Mouse (Mus musculus) midbrain, embryonic 12.5 days (tissue): ENCODE data around the gene Prm2. TPM values are rescaled to one million over a fixed set of nuclear protein-coding genes. Genes with fewer than 3 reads are reported as not detected.

Experiments
- ATAC-seq: fragments of 200-750 bp; cut with Nextera tagmentation; 2 replicates; pipeline ENCODE4 v1.8.0; 2017; ENCODE audit warnings: low read depth, moderate TSS enrichment, moderate library complexity; ENCODE audit not compliant: low FRiP score
- H3K27ac ChIP-seq: fragments of 300-500 bp; sonication (generic); replicated peaks from 2 replicates; pipeline ENCODE4 v1.5.1; 2016; ENCODE audit warnings: mild to moderate bottlenecking
- H3K27me3 ChIP-seq: fragments of 300-500 bp; sonication (generic); 2 replicates; pipeline ENCODE4 v1.6.1; 2016; ENCODE audit warnings: mild to moderate bottlenecking
- H3K36me3 ChIP-seq: fragments of 300-500 bp; sonication (generic); 2 replicates; pipeline ENCODE4 v1.6.1; 2016
- H3K4me1 ChIP-seq: fragments of 300-500 bp; sonication (generic); 2 replicates; pipeline ENCODE4 v1.6.1; 2016
- H3K4me2 ChIP-seq: fragments of 300-500 bp; sonication (generic); replicated peaks from 2 replicates; pipeline ENCODE4 v1.6.1; 2016; ENCODE audit warnings: mild to moderate bottlenecking, moderate library complexity
- H3K4me3 ChIP-seq: fragments of 300-500 bp; sonication (generic); 2 replicates; pipeline ENCODE4 v1.5.1; 2016; ENCODE audit warnings: mild to moderate bottlenecking
- H3K9ac ChIP-seq: fragments of 300-500 bp; sonication (generic); replicated peaks from 2 replicates; pipeline ENCODE4 v1.6.1; 2016; ENCODE audit warnings: mild to moderate bottlenecking, moderate library complexity
- H3K9me3 ChIP-seq: fragments of 300-500 bp; sonication (generic); 2 replicates; pipeline ENCODE4 v1.6.1; 2016; ENCODE audit warnings: mild to moderate bottlenecking
- WGBS: fragments of 180-500 bp; shearing (Covaris S2); methylation state at CpG from one replicate; pipeline ENCODE4 v1.1.7; 2016; 5-methylcytosine and 5-hydroxymethylcytosine counted together
- polyA plus RNA-seq: library from polyadenylated mRNA; unstranded; fragments of >200 nt; fragmentation: Nextera tagmentation; extraction: Ambion mirVana; gene quantifications from 2 replicates; pipeline ENCODE4 v1.2.1, GENCODE M21; 2016

The Prm2 gene
- polyA plus RNA-seq, 1 experiment from 2014 or later = not detected

DNA sequence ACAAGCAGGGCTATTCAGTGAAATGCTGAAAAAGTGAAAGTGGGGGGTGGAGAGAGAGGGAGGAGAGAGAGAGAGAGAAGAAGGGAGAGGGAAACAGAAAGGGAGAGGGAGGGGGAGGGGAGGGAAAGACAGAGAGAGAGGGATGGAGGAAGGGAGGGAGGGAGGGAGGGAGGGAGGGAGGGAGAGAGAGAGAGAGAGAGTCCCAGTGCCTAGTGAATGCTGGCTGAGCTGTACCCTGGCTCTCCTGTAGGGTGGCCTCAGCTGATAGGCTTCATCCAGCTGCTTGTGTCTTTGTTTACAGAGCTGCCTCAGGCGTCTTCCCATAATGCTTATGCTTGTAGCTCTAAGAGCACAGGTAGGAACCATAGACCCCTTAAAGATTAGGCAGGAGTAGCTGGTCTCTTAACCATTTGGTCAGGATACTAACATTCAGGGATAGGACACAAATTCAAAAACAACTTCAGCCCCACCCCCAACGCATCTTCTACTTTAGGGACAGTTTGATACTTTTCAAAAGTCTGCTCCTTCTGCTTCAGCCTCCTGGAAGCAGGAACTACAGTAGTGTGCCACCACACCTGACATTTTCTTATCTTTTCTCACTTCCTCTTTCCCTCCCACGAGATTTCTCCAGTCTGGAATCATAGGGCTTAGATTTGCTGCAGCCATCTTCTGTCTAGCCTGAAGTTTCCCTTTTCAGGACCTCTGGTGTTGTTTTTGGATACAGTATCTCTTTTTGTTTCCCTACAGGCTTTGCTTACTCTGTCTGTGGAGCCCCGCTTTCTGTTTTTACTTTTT lies 25.2 kb downstream of the Prm2 start:
- H3K27ac ChIP-seq = no peak overlapping the region
- no peaks in the 10 kb centered on the region for H3K9me3 ChIP-seq
- no peaks in the 10 kb centered on the region for H3K4me1 ChIP-seq
- no peak overlapping the region for H3K9ac ChIP-seq
- no peaks in the 10 kb centered on the region for H3K36me3 ChIP-seq
- H3K4me2 ChIP-seq = no peak overlapping the region
- H3K4me3 ChIP-seq = no peak overlapping the region
- WGBS = 50% methylated on average over 4 of the region's 4 CpGs
- ATAC-seq = no peak
- 0 out of 2 replicates have a peak, but pooled peaks cover 3% of the 10 kb centered on the region for H3K27me3 ChIP-seq

- Histone ChIP-seq H3K4me1 (no peaks in the 10 kb centered on the region), H3K27ac (no peak overlapping the region), H3K36me3 (no peaks in the 10 kb centered on the region), H3K27me3 (0 out of 2 replicates have a peak, but pooled peaks cover 3% of the 10 kb centered on the region), H3K4me2 (no peak overlapping the region), H3K4me3 (no peak overlapping the region), H3K9me3 (no peaks in the 10 kb centered on the region), H3K9ac (no peak overlapping the region)
- 36% methylated on average over 2 of the region's 2 CpGs for WGBS
- ATAC-seq = no peak
Observed at GRCm38 (mm10) chr16:10769661-10770060, 26.3 kb downstream of the Prm2 start.

- no peaks in the 10 kb centered on the region for H3K36me3 ChIP-seq
- no peaks in the 10 kb centered on the region for H3K4me1 ChIP-seq
- 63% methylated on average over 9 of the region's 9 CpGs for WGBS
- no peak overlapping the region for H3K4me2 ChIP-seq
- H3K9ac ChIP-seq = no peak overlapping the region
- 0 out of 2 replicates have a peak, but pooled peaks cover 3% of the 10 kb centered on the region for H3K27me3 ChIP-seq
- no peak for ATAC-seq
- no peak overlapping the region for H3K4me3 ChIP-seq
- H3K27ac ChIP-seq = no peak overlapping the region
- H3K9me3 ChIP-seq = no peaks in the 10 kb centered on the region
Observed at GRCm38 (mm10) chr16:10768821-10769220, 27.1 kb downstream of the Prm2 start.

DNA sequence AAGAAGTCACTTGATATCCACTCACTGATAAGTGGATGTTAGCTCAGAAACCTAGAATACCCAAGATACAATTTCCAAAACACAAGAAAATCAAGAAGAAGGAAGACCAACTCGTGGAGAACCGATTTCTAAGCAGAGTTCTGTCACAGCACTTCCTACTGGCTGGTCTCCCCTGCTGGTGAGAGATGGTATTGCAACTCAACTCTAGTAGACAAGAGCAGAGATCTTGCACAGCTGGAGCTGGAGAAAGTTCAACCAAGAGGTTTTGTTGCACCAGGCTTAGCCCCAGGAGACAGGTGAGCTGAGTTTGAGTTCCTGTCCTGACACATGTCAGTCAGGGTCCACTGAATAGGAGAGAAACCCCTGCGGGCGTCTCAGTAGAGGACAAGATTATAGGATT lies 28.8 kb downstream of the Prm2 start:
- WGBS = 46% methylated on average over 4 of the region's 4 CpGs
- H3K27ac ChIP-seq = no peak overlapping the region
- H3K9ac ChIP-seq = no peak overlapping the region
- no peak overlapping the region for H3K4me3 ChIP-seq
- H3K4me1 ChIP-seq = no peaks in the 10 kb centered on the region
- no peaks in the 10 kb centered on the region for H3K9me3 ChIP-seq
- H3K27me3 ChIP-seq = 0 out of 2 replicates have a peak, but pooled peaks cover 5% of the 10 kb centered on the region
- no peaks in the 10 kb centered on the region for H3K36me3 ChIP-seq
- no peak overlapping the region for H3K4me2 ChIP-seq
- no peak for ATAC-seq

DNA sequence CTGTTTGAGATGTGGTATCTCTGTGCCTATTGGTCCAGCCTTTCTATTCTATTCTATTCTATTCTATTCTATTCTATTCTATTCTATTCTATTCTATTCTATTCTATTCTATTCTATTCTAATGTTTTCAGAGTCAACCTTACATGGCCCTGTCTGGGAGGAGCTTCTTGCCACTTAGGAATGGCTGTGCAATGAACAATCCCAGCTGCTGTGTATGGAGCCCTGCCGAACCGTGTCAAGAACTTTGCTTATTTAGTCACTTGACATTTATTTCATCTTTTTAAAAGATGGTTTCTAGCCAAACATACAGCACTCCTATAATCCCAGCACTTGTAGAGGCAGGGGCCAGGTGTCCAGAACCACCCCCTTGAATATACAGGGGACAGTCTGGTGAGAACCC lies 31.6 kb downstream of the Prm2 start:
- Histone ChIP-seq H3K4me3 (no peak overlapping the region), H3K27ac (no peak overlapping the region), H3K4me2 (no peak overlapping the region), H3K36me3 (no peaks in the 10 kb centered on the region), H3K9me3 (no peaks in the 10 kb centered on the region), H3K9ac (no peak overlapping the region), H3K4me1 (no peaks in the 10 kb centered on the region), H3K27me3 (0 out of 2 replicates have a peak, but pooled peaks cover 5% of the 10 kb centered on the region)
- ATAC-seq = no peak
- 79% methylated on average over 2 of the region's 2 CpGs for WGBS

DNA sequence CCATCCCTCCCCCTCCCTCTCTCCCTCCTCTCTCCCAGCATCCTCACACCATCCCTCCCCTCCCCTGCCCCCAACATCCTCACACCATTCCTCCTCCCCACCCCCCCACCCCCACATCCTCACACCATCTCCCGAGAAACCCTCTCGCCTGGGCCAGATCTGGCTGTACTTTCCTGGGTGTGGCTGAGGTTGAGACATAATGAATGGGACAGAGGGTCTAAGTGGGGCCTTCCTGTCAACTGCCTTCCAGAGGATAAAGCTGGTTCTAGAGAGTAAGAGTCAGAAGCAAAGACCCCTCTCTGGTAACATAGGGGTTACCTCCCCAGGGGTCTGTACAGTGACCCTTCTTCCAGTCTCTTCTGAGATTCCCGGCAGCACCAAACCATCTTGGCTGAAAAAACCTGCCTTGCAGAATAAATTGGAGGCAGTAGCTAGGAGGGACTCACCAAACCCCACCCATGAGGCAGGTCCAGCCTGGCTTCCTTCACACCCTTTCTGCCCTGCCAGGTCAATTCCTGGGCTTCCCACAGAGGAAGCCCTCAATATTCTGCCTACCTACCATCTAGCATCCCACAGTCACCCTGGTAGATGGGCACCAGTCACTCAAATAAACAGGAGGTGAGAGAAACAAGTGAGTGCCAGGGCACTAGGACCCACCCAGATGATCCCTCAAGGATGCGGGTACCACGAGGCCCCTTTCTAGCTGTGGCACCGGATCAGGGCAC lies 32.2 kb downstream of the Prm2 start:
- no peak for ATAC-seq
- H3K9ac ChIP-seq = no peak overlapping the region
- no peak overlapping the region for H3K4me2 ChIP-seq
- no peaks in the 10 kb centered on the region for H3K4me1 ChIP-seq
- no peaks in the 10 kb centered on the region for H3K36me3 ChIP-seq
- no peaks in the 10 kb centered on the region for H3K9me3 ChIP-seq
- 0 out of 2 replicates have a peak, but pooled peaks cover 5% of the 10 kb centered on the region for H3K27me3 ChIP-seq
- WGBS = 57% methylated on average over 6 of the region's 6 CpGs
- H3K27ac ChIP-seq = no peak overlapping the region
- no peak overlapping the region for H3K4me3 ChIP-seq

DNA sequence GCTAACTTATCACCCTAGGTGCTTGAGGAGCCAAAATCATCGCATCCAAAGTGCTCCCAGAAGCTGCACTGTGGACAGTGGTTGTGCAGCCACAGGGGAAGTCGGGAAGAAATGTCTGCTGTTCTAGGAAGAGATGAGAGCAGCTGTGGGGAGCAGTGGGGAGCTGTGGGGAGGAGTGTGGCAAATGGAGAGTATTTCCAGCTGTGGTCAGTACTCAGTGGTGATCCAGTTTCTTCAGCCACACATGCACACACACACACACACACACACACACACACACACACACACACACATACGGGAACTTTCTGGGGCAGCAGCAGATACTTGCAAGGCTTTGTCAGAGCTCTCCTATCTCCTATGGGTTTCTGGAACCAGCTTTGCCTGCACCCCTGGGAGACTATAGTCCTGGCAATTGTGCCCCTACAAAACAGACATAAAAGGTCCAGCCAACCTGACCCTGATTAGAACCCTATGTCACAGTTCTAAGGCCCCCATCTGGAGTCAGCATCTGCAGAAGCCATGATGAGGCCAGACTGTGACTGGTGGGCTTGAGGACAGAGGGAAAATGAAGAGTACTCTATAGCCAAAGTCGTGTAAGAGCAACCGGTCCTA lies 33.3 kb downstream of the Prm2 start:
- WGBS = 79% methylated on average over 4 of the region's 5 CpGs
- ATAC-seq = no peak
- Histone ChIP-seq H3K27ac (no peak overlapping the region), H3K9ac (no peak overlapping the region), H3K36me3 (no peaks in the 10 kb centered on the region), H3K9me3 (no peaks in the 10 kb centered on the region), H3K4me3 (no peak overlapping the region), H3K4me2 (no peak overlapping the region), H3K27me3 (0 out of 2 replicates have a peak, but pooled peaks cover 3% of the 10 kb centered on the region), H3K4me1 (no peaks in the 10 kb centered on the region)

GRCm38 (mm10) chr16:10761182-10761581 lies 34.8 kb downstream of the Prm2 start:
- 0 out of 2 replicates have a peak, but pooled peaks cover 3% of the 10 kb centered on the region for H3K27me3 ChIP-seq
- WGBS = 69% methylated on average over 8 of the region's 8 CpGs
- no peaks in the 10 kb centered on the region for H3K4me1 ChIP-seq
- no peaks in the 10 kb centered on the region for H3K36me3 ChIP-seq
- no peak overlapping the region for H3K27ac ChIP-seq
- H3K4me2 ChIP-seq = no peak overlapping the region
- H3K9ac ChIP-seq = no peak overlapping the region
- H3K9me3 ChIP-seq = no peaks in the 10 kb centered on the region
- no peak for ATAC-seq
- no peak overlapping the region for H3K4me3 ChIP-seq

DNA sequence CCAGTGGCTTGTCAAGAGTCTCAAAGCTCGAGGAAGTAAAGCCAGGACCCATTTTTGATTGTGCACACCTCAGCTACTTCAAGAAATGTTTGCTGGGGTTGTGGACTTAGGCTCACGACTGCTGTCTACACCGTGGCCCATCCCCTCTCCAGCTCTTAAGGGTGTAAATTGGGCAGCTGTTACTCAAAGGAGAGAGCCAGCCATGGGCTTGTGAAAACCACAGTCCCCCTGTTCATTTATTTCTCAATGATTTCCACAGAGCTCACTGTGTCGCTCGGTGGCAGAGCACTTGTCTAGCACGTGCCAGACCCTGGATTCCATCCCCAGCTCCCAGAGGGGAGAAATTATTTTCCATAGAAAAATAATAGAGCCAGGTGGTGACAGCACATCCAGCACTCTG lies 39.8 kb downstream of the Prm2 start:
- Histone ChIP-seq H3K9ac (no peak overlapping the region), H3K4me1 (no peaks in the 10 kb centered on the region), H3K36me3 (no peaks in the 10 kb centered on the region), H3K9me3 (no peaks in the 10 kb centered on the region), H3K27me3 (no peaks in the 10 kb centered on the region), H3K4me2 (no peak overlapping the region), H3K4me3 (no peak overlapping the region), H3K27ac (no peak overlapping the region)
- WGBS = 86% methylated on average over 5 of the region's 6 CpGs
- ATAC-seq = no peak

DNA sequence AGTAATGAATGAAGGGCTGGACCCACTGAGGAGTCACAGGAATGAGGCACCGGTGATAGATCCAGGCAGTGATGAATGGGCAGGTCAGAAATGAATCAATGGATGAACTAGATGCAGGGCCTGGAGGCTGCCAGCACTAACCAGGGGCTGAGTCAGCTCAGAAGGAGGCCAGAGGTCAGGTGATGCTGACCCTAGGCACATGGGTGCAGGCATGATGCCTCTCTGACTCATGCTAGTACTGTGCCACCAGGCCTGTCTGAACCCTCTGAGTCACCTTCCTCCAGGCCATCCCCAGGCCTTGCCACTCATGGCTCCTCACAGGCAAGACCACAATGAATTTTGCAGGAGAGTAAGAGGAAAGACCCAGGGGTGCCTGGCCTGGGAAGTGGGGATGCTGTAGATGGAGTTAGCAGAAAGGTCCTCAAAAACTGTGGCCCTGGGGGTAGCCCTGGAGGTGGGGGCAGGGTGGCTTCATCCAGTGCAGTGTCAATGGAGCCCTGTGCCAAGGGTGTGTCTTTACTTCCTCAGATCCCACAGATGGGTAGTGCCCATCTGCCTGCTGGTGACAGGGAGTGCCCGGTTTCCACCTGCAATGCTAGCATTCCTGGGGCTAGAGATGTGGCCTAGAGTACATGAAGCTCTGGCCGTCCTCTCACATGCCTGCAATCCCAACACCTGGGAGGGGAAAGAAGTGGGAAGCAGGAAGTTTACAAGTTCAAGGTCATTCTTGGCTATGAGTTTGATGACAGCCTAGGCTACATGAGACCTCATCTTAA lies 41.2 kb downstream of the Prm2 start:
- H3K4me3 ChIP-seq = no peak overlapping the region
- H3K36me3 ChIP-seq = no peaks in the 10 kb centered on the region
- H3K9ac ChIP-seq = no peak overlapping the region
- no peak overlapping the region for H3K4me2 ChIP-seq
- no peak for ATAC-seq
- no peaks in the 10 kb centered on the region for H3K4me1 ChIP-seq
- H3K27ac ChIP-seq = no peak overlapping the region
- no peaks in the 10 kb centered on the region for H3K9me3 ChIP-seq
- no peaks in the 10 kb centered on the region for H3K27me3 ChIP-seq
- 90% methylated on average over 3 of the region's 3 CpGs for WGBS

DNA sequence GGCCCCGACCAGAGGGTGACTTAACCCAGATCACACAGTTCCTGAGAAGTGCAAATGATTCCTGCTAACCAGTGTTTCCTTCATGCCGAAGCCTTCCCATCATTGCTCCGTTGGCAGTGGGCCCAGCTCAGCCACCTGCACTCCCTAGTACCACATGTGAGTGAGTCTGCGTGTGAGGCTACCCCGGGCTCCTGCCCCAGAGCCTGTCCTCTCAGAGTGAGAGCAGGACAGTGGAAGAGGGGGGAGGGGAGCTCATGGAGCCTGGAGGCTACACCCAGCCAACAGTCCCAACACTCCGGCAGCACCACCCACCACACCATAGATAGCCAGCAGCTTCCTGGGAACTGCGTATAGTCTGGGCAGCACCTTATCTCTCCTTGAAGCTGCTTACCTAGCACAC lies 46.1 kb downstream of the Prm2 start:
- no peaks in the 10 kb centered on the region for H3K36me3 ChIP-seq
- no peak overlapping the region for H3K27ac ChIP-seq
- H3K4me2 ChIP-seq = no peak overlapping the region
- H3K9me3 ChIP-seq = no peaks in the 10 kb centered on the region
- no peak overlapping the region for H3K9ac ChIP-seq
- WGBS = 76% methylated on average over 7 of the region's 7 CpGs
- H3K4me1 ChIP-seq = no peaks in the 10 kb centered on the region
- no peak overlapping the region for H3K4me3 ChIP-seq
- ATAC-seq = no peak
- no peaks in the 10 kb centered on the region for H3K27me3 ChIP-seq
